Mouse (Mus musculus): ENCODE data around the gene Mtss1l.

GRCm38 (mm10) chr8:110672133-110672532 is 49.1 kb upstream of the Mtss1l start:
- TF ChIP-seq CTCF (IDR thresholded peaks at IDR 0.05; ENCODE audit: extremely low read depth, insufficient read depth, low read length) = no peak
- no peak for TF ChIP-seq POLR2A (IDR thresholded peaks at IDR 0.05; ENCODE audit: extremely low read depth, insufficient read depth, low read length)
